Mouse (Mus musculus) testis, adult 2 months (tissue): ENCODE data around the gene Rpl35.

Experiments
- CTCF ChIP-seq: fragments of 200-500 bp; IDR thresholded peaks from 2 replicates; pipeline ENCODE4 v1.5.1; 2012; ENCODE audit warnings: low read depth, mild to moderate bottlenecking, inconsistent platforms, low read length, moderate library complexity; ENCODE audit not compliant: control insufficient read depth, insufficient read depth, insufficient replicate concordance
- POLR2A ChIP-seq: fragments of 200-500 bp; IDR thresholded peaks from 2 replicates; pipeline ENCODE4 v1.6.1; 2012; ENCODE audit warnings: low read depth, mild to moderate bottlenecking, inconsistent platforms, low read length, moderate library complexity; ENCODE audit not compliant: control insufficient read depth

DNA sequence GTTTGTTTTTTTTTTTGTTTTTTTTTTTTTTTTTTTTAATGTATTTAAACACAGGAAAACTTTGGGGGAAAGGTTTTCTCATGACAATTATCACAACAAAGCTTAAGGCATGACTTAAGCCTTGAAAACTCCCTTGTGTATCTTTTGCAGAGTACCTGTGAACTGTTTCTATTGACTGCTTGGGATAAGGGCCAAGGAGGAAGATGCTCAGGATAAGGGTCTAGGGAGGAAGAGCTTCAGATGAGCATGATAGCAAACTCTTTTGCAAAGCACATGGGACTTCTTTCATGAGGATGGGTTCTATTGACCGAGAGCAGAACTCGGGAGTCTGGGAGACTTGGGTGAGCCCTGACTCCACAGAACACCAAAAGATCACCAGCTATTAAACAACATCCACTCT lies 35.8 kb downstream of the Rpl35 start:
- TF ChIP-seq CTCF (no peak), POLR2A (no peak)
